Mouse (Mus musculus): ENCODE measurements around the gene Thrsp. TPM values are rescaled to one million over a fixed set of nuclear protein-coding genes. Genes with fewer than 3 reads are reported as not detected.
A peak's percentile ranks its signal among the peaks of the same experiment; 100 is the strongest.

Thrsp gene
- total RNA-seq, 2 experiments from 2014 or later: 29.1 to 31.5 TPM

DNA sequence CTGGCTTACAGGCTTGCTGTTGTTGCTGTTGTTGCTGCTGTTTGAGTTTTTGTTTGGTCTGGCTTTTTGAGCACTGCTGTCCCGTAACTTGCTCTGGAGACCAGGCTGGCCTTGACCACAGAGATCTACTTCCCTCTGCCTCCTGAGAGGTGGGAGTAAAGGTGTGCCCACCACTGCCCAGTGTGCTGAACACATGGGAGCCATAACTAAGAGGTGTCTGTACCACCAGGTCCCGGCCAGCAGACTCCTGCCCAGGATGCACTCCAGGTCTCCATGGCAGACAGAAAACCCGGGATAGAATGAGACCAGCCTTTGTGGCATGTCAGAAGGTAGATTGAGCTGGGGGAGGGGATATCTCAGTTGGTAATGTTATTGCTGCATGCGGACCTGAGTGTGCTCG is 1.6 kb upstream of the Thrsp start:
- no peak for DNase-seq (ENCODE audit: low spot score in 2 of 2)

DNA sequence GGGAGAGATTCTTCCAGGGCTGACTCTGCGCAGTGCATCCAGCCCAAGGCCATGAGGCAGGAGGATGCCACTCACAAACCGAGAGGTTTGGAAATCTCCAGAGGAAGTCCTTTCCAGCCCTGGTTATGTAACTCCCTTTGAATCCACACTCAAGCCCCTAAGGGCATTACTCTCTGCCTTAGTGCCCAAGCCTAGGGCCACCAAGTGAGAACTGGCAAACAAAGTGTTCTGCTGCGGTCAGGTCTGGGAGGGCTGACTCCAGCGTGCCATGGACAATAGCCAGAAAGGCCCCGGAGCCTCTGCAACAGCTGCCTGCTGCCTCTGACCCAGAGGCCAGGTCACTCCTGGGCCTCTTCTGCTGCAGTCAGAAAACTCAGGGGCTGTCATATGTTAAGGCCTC is 1.2 kb upstream of the Thrsp start:
- DNase-seq (ENCODE audit: low spot score in 2 of 2): no peak

DNA sequence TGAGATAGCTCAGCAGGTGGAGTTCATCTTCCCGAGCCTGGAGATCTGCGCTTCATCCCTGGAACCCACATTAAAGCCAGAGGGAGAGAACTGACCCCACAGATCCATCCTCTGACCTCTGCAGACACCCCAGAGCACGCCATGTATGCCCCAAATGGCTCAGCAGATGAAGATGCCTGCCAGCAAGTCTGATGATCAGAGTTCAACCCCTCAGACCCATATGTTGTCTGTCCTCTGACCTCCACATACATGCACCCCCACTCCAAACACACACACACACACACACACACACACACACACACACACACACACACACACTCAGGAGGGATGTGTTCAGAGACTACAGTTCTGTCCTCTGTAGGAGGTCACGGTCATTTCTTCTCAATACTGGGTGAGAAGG is 1.1 kb downstream of the Thrsp start:
- no peak for DNase-seq (ENCODE audit: low spot score in 2 of 2)

DNA sequence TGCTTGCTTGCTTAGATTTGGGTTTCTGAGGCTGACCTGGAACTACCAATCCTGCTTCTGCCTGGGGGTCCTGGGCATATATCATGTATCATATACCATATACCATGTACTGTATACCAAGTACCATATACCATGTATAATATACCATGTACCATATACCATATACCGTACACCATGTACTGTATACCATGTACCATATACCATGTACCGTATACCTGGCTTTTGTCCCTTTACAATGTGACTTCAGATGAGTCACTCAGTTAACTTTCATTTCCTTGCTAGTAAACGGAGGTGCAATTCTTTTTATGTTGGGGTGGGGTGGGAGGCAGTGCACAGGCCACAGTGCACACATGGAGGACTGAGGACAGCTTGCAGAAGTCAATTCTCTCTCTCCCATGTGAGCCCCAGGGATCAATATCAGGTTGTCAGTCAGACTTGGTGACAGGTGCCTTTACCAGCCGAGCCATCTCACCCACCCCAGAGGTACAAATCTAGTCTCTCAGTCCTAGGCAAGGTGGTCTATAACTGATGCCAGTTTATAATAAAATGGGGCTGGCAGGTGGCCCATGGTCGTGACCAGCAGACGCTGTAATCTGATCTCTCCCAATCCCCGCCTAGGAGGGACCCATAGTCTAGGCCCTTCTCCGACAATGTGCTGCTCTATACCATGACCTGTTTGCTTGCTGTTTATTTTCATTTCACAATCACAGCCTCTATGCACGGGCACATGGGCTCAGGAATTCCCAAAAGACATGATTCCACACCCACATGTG is 2.4 kb downstream of the Thrsp start:
- DNase-seq (ENCODE audit: low spot score in 2 of 2): no peak

DNA sequence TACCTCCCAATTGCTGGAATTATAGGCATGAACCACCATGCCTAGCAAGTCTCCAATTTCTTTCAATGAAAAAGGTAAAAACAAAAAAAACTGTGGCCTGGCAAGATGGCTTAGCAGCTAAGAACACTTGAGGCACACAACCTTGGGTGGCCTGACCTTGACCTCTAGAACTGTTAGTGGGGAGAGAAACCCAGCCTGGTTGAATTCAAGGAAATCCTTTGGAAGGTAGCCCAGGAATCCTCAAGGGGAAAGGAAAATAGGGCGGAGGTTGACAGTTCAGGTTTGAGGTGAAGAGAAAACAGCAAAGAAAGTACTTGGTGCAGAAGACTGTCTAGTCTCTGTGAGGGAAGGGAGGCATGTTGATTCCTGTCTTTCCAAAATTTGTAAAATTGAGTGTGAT is 3.1 kb downstream of the Thrsp start:
- DNase-seq (ENCODE audit: low spot score in 2 of 2): no peak

DNA sequence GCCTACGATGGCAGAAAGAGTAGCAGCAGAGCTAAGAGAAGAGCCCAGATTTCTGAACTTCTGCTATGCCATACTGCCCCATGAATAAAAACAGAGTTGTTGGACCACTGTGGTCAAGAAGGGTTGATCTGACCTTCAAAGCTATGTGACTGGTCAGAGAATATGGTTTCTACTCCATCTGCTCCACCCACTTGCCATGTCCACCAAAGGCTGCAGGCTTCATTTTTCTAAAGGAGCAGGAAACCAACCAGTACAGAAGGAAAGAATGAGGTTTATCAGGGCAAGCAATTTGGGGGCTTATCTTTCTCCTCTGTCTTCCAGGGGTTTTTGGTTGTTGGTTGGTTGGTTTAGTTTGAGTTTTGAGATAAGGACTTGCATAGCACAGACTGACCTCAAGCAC is 3.5 kb downstream of the Thrsp start:
- no peak for DNase-seq (ENCODE audit: low spot score in 2 of 2)

DNA sequence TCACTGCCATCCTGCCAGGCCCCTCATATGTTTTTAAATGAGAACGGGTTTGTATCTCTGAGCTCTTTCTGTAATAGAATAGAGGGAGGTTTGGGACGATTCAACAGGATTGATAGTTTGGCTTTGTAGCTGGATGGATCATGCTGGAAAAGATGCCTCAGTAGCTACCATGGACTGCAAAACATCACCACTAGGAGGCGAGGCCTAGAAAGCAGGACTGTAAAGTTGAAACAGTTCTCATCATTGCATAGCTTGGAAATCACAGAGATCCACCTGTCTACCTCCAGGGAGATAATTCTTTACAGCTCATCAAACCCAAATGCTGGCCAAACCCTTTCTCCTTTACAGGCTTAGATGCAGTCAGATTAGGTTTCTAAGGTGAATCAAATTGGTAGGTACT is 6.0 kb downstream of the Thrsp start:
- DNase-seq (ENCODE audit: low spot score in 2 of 2): no peak

DNA sequence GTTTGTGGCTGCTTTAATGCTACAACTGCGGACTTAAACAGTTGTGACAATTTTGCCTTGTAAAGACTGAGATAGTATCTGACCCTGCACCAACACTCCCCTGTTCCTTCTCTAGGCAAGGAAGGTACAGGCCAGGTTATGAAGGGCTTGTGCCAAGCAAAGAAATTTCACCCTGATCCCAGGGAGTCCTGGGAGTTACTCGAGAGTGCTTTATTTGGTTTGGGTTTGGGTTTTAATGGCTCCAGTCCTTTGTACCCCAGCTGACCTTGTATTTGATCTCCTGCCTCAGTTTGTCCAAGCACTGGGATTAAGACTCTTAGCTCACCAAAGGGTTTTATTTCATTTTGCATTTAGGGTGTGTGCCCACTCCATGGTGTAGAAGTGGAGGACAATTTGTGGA is 6.4 kb downstream of the Thrsp start:
- DNase-seq (ENCODE audit: low spot score in 2 of 2): no peak

DNA sequence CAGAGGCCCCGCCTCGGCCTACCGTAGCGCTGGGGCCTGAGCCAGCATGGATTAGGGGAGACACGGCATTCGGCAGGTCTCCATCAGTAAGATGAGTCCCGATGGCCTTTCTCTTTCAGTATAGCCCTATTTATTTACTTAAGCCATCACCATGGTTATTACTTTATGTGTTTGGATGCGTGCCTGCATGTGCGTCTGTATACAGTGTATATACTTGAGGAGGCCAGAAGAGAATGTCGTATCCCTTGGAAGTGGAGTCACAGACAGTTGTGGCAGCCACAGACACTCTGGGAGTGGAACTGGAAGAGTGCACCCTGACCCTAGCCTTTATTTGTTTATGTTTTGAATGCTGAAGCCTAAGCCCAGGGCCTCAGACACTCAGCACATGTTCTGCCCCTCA is 10.4 kb downstream of the Thrsp start:
- DNase-seq (ENCODE audit: low spot score in 2 of 2): no peak

DNA sequence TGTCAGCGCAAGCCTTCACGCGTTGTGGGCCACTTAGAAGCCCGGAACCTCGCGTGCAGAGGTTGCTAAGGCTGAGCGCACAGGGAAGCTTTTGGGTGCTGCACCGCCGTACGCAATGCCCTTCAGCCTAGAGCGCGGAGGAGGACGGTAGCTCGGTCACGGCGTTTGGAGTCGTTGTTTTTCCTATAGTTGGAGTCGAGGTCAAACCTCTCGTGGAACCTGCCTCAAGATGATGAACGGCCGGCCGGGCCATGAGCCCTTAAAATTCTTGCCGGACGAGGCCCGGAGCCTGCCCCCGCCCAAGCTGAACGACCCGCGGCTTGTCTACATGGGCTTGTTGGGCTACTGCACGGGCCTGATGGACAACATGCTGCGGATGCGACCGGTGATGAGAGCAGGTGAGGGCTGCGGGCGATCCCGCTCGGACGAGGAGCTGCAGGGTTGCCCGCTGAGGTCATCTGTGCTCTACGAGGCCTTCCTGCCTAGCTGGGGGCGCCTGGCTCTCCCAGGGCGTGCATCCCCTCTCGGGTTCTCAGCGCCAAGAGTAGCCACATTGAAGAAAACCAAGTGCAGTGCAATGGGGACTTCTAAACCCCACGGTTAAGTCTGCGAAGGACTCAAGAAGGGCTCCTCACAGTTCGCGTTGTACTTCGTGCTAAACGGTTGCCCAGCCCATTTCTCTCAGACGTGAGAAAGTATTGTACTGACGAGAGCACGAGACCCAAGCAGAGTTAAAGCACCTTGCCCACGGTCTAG is 17.4 kb downstream of the Thrsp start, which contains the start of gene Ndufc2:
Ndufc2 (plus strand) TSS at position 44 of the 756 bp plus-strand sequence.
- DNase-seq (ENCODE audit: low spot score in 2 of 2): peak; percentile 69 to 75

DNA sequence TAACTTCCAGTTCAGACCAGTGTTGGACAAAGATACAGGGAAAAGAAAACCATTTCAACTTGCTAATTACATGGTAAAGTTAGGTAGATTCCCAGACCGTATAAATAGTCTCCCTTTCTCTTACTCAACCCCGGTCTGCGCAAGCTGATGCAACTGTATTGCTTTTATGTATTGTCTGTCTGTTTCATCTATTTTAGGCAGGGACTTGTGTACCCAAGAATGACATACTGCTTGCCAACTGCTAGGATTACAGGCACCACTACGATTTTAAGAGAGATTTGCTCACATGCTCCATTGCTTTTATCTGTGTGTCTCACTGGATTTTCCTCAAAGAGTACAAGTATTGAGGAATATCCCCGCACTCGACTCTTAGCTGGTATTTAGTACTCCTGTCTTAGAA is 18.6 kb downstream of the Thrsp start:
- DNase-seq (ENCODE audit: low spot score in 2 of 2): no peak

DNA sequence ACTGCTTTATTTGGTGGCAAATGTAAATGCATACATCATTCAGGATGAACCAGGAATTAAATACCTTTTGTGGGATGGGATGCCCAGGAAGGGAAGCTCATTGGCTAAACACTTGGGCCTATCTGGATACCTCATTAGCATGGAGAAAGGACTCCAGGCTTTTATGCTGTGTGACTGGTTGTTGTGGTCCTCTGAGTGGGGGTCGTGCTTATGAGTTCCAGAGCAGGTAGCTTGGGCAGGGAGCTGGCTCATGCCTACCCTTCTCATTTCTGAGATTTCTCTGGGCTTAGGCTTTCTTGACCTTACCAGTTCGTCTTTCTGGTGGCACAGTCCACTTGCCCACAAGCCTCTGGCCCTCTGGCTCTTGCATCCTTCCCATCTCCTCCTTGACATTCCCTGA is 23.2 kb downstream of the Thrsp start:
- no peak for DNase-seq (ENCODE audit: low spot score in 2 of 2)

DNA sequence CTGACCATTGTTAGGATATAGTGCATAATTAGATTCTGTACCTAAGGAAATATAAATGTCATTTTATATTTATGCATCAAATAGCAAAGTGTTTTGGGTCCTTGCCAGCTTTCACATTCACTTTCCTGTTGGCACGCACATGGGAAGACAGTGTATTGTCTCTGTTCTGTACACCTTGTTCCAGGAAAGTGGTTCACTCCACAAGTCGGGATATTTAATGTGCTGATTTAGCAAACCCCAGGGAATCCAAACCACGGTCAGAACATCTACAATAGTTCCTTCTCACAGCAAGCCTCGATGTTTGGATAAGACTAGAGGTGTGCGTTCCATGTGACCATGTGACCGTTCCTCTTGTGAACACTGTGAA is 25.5 kb downstream of the Thrsp start:
- DNase-seq (ENCODE audit: low spot score in 2 of 2): no peak

DNA sequence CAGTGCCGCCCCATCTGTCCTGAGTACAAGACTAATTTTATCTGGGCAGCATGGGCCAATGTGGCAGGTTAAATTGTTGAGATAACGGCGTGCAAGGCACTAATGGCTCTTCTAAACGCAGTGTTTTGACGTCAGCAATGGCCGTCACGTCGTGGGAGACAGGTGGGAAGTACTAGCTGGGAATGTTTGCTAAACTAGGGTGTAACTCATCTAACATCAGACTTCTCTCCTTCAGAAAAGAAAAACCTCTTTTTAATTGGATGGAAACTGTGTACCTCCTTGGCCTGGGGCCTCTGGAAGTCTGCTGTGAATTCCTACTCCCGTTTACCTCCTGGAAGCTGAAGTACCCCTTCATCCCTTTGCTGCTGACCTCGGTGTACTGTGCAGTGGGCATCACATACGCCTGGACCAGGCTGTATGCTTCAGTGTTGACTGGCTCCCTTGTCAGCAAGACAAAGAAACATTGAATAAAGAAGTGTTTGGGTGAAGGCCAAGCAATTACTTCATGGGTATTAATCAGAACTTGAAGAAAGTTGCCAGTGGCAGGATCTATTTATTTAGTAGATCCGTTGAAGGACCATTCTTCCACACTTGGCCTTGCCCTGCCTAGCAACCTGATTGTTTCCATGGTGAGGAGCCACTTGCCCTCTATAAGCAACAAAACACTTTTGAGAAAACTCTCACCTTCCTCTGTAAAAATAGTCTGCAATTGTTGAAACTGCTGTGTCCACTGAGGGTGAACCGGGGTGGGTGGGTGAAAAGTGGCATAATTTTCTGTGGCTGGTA is 26.0 kb downstream of the Thrsp start:
- peak in 1 of 2 experiments; percentile 67 for DNase-seq (ENCODE audit: low spot score in 2 of 2)

DNA sequence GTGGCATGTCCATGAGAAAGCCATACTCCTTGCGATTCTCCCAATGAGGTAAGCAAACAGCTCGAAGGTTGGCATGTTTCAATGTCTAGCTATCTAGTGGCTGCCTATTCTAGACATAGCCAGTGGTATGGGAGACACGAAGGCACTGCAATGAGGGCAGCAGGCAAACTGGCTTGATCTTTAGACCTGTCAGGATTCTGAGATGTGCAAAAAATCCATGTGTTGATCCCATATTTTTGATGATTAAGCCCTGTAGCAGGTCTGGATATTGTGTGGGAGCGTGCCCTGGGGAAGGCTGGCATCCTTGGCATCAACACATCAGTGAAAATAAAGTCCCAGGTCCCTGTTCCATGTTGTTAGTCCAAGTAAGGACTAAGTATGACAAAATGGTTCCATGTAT is 29.0 kb downstream of the Thrsp start:
- DNase-seq (ENCODE audit: low spot score in 2 of 2): no peak

DNA sequence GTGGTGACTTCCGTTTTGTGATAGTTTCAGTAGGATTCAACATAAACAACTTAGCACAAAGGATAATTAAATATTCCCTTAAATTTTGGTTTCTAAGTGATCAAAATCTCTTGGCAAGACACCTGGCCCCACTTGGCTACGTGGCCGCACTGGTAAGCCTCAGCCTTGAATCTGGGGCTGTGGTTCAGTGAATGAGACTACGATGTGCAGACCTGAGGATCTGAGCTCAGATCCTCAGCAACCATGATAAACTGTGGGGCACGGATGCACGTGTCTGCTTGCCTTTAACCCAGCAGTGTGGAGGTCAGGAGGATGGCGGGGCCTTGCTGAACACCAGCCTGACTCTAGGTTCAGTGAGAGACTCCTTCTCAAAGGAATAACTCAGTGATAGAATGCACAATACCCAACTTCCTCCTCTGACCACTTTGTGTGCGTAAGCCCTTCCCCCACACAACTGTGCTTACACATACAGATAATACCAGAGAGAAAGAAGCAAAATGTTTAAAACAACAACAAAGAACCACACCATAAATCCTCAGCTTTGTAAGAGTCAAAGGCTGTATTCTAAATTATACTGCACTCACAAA is 29.9 kb downstream of the Thrsp start:
- DNase-seq (ENCODE audit: low spot score in 2 of 2): no peak

DNA sequence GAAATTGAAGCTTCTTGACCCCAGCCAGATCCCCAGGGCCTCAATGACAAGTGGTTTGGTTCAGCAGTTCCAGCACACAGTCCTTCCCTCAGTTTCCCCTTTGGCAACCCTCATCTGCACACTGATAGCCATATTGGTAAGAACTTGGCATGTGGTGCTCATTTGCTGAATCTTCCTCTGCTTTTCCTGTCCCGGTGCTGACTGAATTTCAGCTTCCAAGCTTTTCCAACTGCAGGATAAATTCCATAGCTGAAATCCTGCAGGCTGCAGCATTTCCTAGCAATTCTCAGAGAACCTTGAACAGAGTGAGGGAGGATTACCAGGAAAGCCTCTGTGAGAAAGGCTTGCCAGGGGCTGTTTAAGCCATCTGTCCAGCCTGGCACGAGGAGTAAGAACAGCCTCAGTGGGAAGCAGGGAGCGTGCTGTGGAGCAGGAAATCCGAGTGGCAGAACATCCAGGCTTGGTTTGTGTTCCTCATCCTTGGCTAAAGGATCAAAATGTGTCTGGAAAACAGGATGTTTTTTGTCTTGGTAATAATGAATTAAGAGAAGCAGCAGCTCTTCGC is 30.6 kb downstream of the Thrsp start:
- DNase-seq (ENCODE audit: low spot score in 2 of 2): peak; percentile 81 to 95

DNA sequence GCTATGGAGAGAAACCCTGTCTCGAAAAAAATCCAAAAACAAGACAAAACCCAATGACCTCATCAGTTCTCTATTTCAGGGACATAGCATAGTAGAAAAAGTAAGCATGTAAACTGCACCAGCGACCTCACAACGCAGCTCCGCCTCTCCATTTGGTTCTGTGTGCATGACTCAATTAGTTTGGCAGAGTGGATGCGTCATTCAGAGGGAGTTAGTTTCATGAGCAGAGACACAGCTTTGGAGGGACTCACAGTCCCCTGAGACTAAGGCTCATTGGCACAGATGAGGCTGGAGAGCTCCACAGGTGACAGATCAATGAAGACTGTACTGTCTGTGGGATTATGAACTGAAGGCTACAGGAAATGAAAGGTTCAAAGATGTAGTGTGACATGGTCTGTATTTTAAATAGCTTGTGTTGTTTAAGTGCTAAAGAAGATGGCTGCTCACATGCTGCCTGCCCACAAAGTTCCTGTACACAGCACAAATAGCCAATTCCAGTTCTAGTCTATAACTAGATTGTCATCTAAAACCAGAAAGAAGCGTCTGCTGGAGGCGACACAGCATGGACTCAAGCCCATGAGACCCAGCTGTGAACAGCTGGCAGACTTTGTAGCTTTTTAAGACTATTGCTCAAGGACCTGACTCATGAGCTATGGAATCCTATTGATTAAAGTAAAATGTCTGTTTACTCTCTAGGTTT is 31.3 kb downstream of the Thrsp start:
- peak in 1 of 2 experiments; percentile 51 for DNase-seq (ENCODE audit: low spot score in 2 of 2)

DNA sequence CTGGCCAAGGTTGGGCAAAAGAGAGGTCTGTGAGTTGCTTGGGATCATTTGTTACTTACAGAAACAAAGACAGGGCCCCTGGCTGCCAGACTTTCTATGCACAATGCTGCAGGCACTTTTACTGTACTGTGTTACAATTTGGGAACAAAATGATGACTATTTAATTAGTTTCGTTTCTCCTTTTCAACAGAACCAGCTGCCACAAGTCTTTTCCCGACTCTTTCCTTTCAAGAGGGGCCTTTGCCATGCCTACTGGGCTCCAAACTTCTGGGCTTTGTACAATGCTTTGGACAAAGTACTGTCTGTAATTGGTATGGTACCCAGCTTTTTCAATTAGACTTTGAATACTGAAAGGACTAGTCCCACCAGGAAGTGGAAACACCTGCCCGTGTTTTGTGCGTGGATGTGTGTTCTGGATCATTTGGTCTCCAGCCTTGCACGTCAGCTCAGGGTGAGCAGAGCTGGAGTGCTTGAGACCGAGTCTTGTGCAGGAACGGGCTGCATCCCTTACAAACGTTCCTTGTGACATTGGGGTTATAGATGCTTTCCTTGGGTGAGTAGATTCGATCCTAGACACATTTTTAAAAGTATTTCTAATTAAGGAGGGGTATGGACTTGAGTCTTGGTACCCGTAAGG is 33.9 kb downstream of the Thrsp start:
- no peak for DNase-seq (ENCODE audit: low spot score in 2 of 2)

DNA sequence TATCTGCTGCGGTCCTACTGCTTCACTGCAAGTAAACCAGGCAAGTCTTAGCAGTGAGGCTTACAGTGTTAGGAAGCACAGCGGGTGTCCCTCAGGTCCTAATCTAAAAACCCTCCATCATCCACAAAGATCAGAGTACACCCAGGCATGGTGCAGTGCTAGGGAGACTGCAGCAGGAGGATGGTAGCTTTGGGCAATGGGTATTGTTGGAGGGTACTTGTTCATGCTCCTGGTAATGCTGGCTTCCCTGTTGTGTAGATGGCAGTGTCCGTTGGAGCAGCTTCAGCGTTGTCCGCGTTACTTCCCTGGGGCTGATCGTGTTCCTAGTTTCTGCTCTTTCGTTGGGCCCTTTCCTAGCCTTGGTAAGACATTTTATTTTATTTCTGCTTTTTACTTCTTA is 34.9 kb downstream of the Thrsp start:
- DNase-seq (ENCODE audit: low spot score in 2 of 2): no peak
